Mouse (Mus musculus) midbrain, embryonic 10.5 days (tissue): ENCODE results near the gene Polr2g. TPM values are rescaled to one million over a fixed set of nuclear protein-coding genes. Genes with fewer than 3 reads are reported as not detected.

Experiments
- DNase-seq: peaks from one replicate; pipeline ENCODE4 v3.0.0-alpha.2; 2017; ENCODE audit warnings: low spot score
- H3K27ac ChIP-seq: fragments of 300-500 bp; sonication (generic); replicated peaks from 2 replicates; pipeline ENCODE4 v1.5.1; 2016; ENCODE audit warnings: mild to moderate bottlenecking
- H3K27me3 ChIP-seq: fragments of 300-500 bp; sonication (generic); 2 replicates; pipeline ENCODE4 v1.6.1; 2016; ENCODE audit warnings: low read depth, mild to moderate bottlenecking; ENCODE audit not compliant: poor library complexity, severe bottlenecking
- H3K36me3 ChIP-seq: fragments of 300-500 bp; sonication (generic); 2 replicates; pipeline ENCODE4 v1.6.1; 2016; ENCODE audit warnings: mild to moderate bottlenecking, moderate library complexity
- H3K4me1 ChIP-seq: fragments of 300-500 bp; sonication (generic); 2 replicates; pipeline ENCODE4 v1.6.1; 2016
- H3K4me3 ChIP-seq: fragments of 300-500 bp; sonication (generic); 2 replicates; pipeline ENCODE4 v1.5.1; 2016; ENCODE audit warnings: mild to moderate bottlenecking, moderate library complexity
- H3K9me3 ChIP-seq: fragments of 300-500 bp; sonication (generic); replicated peaks from 2 replicates; pipeline ENCODE4 v1.6.1; 2016; ENCODE audit warnings: mild to moderate bottlenecking
- WGBS: fragments of 180-500 bp; shearing (Covaris S2); methylation state at CpG from one replicate; pipeline ENCODE4 v1.1.7; 2016; 5-methylcytosine and 5-hydroxymethylcytosine counted together
- polyA plus RNA-seq: library from polyadenylated mRNA; unstranded; fragments of >200 nt; fragmentation: Nextera tagmentation; extraction: Ambion mirVana; gene quantifications from 2 replicates; pipeline ENCODE4 v1.2.1, GENCODE M21; 2016

The Polr2g gene
- polyA plus RNA-seq, 1 experiment from 2014 or later = 176 TPM

DNA sequence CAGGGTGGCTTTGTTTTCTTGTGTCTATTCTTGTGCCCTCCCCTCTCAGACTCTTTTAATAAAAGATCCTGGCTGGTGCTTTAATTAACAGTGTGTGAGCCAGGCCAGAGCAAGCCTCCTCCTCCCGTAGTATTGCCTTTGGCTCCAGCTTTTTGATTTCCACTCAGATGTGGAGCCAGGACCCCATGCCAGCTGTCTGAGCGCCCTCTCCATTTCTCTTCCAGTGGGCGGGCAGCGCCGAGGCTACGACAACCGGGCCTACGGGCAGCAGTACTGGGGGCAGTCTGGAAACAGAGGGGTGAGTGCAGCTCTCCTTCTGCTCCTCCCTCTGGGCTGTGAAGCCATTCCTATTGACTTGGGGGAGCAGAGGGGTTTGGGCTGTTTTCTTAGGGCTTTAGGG lies 32.3 kb upstream of the Polr2g start:
- no peaks in the 10 kb centered on the region for H3K4me1 ChIP-seq
- H3K9me3 ChIP-seq = no peaks in the 10 kb centered on the region
- no peaks in the 10 kb centered on the region for H3K27me3 ChIP-seq
- no peak for DNase-seq
- no peak overlapping the region for H3K4me3 ChIP-seq
- WGBS = 96% methylated on average over 8 of the region's 8 CpGs
- H3K27ac ChIP-seq = no peak overlapping the region
- H3K36me3 ChIP-seq = peaks cover 100% of the 10 kb centered on the region

DNA sequence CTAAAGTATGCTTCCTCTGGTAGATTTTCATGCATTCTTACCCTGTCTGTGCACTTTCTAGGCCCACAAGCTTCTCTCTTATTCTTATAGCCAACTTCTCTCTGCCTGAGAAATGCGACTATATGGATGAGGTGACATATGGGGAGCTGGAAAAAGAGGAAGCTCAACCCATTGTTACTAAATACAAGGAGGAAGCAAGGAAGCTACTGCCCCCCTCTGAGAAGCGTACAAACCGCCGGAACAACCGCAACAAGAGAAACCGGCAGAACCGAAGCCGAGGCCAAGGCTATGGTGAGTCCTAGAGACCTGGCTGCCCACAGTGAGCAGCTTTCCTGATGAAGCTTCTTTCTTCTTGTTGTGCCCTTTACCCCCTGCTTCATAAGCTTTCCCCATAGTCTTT lies 31.3 kb upstream of the Polr2g start, which contains the start of gene AC129217.1:
AC129217.1 (plus strand) TSS at position 114 of the 400 bp plus-strand sequence.
- H3K27me3 ChIP-seq = no peaks in the 10 kb centered on the region
- H3K4me3 ChIP-seq = no peak within 1 kb of the TSS
- H3K9me3 ChIP-seq = no peaks in the 10 kb centered on the region
- H3K4me1 ChIP-seq = no peaks in the 10 kb centered on the region
- no peak for DNase-seq
- H3K27ac ChIP-seq = no peak within 1 kb of the TSS
- 93% methylated on average over 8 of the region's 8 CpGs for WGBS
- peaks cover 100% of the 10 kb centered on the region for H3K36me3 ChIP-seq

DNA sequence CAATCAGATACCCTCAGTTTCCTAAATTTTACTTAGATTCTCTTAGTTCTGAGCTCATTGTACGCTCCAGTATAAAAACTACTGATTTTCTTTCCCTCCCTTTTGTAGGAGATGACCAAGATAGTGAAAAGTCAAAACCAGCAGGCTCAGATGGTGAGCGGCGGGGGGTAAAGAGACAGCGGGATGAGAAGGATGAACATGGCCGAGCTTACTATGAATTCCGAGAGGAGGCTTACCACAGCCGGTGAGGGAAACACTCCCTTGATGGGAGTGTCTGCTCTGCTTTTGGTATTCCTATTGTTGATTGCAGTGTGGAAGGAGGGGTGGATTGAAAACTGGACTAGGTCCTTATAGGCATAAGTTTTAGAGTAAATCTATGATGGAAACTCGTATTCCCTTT lies 24.3 kb upstream of the Polr2g start:
- Histone ChIP-seq H3K4me3 (peak overlapping the region; percentile 100), H3K36me3 (peaks cover 62% of the 10 kb centered on the region), H3K27ac (no peak overlapping the region), H3K27me3 (no peaks in the 10 kb centered on the region), H3K4me1 (peaks cover 32% of the 10 kb centered on the region), H3K9me3 (no peaks in the 10 kb centered on the region)
- DNase-seq = no peak
- WGBS = 79% methylated on average over 8 of the region's 8 CpGs

DNA sequence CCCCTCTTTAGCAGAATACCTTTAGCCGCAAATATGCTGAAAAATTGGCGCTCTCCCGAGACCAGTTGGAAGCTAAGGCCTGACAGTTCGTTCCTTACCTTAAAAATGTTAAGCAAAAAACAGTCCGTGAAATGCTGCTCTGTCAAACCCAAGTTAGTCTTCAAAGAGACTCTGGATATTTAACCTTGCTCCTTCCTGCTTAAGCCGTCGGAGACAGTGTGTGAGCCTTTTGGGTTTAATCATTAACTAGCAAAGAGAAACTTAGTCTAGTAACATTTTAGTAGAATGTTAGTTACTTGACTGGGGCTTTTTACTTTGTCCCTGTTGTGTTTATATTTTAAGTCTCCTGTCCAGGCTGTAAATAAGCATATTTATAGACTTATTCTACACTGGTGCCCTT lies 22.8 kb upstream of the Polr2g start:
- Histone ChIP-seq H3K4me1 (peaks cover 46% of the 10 kb centered on the region), H3K27me3 (no peaks in the 10 kb centered on the region), H3K4me3 (peak overlapping the region; percentile 100), H3K27ac (peak overlapping the region; percentile 98), H3K9me3 (no peaks in the 10 kb centered on the region), H3K36me3 (peaks cover 58% of the 10 kb centered on the region)
- no peak for DNase-seq
- WGBS = 5% methylated on average over 7 of the region's 7 CpGs

DNA sequence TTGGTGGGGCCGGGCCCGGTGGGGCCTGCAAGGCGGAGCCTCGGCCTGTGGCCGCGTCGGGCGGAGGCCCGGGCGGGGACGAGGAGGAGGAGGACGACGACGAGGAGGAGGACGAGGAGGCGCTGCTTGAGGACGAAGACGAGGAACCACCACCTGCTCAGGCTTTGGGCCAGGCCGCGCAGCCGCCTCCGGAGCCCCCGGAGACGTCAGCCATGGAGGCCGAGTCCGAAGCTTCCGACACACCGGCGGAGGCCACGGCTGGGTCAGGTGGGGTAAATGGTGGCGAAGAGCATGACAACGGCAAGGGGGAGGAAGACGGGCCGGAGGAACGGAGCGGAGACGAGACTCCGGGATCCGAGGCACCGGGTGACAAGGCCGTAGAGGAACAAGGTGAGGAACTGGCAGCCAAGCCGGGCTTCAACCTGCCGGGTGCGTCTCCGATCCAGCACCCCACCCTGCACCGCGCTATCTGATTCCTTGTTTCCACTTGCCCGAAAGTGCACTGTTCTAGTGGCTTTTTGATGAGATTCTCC lies 22.1 kb upstream of the Polr2g start:
- Histone ChIP-seq H3K4me1 (peaks cover 46% of the 10 kb centered on the region), H3K27me3 (no peaks in the 10 kb centered on the region), H3K36me3 (peaks cover 58% of the 10 kb centered on the region), H3K4me3 (peak overlapping the region; percentile 100), H3K9me3 (no peaks in the 10 kb centered on the region), H3K27ac (peak overlapping the region; percentile 98)
- WGBS = under 1% methylated on average over 48 of the region's 48 CpGs
- no peak for DNase-seq

DNA sequence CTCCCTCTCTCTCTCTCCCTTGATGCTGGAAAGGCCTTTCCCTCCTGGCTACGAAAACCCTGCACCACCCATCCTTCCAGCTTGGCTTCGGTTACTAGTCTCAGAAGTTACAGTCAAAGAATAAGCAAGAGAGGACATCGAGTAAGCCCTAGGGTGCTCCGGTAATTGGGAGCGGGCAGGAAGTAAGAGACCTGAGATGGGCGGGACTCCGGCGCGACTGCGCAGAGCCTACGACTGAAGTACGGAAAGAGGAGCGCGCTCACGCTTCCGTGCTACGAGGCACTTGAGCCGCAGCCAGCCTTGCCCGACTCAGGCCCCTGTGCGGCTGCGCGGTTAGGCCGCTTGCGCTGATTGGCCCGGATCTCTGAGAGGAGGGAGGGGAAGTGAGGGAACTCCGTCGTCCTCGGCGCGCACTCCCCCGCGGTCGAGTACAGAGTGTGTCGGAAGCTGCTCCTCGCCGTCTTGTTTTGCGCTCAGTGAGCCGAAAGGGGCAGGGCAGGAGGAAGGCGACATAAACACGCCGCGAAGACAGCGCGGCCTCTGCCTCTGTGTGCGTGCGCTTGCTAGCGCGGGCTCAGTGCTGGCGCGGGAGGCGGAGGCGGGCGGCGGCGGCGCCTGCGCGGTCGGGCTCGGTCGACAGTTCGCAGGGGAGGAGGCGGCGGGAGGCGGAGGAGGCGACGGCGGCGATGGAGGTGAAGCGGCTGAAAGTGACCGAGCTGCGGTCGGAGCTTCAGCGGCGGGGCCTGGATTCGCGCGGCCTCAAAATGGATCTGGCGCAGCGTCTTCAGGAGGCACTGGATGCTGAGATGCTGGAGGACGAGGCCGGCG lies 21.4 kb upstream of the Polr2g start, which contains the start of gene Hnrnpul2:
Hnrnpul2 (plus strand) TSS at position 415 of the 828 bp plus-strand sequence.
- peaks cover 46% of the 10 kb centered on the region for H3K4me1 ChIP-seq
- H3K27ac ChIP-seq = peak within 1 kb of the TSS; percentile 98
- peak within 1 kb of the TSS; percentile 100 for H3K4me3 ChIP-seq
- peak; percentile 97 for DNase-seq
- WGBS = under 1% methylated on average over 83 of the region's 83 CpGs
- H3K36me3 ChIP-seq = peaks cover 58% of the 10 kb centered on the region
- H3K9me3 ChIP-seq = no peaks in the 10 kb centered on the region
- H3K27me3 ChIP-seq = no peaks in the 10 kb centered on the region

DNA sequence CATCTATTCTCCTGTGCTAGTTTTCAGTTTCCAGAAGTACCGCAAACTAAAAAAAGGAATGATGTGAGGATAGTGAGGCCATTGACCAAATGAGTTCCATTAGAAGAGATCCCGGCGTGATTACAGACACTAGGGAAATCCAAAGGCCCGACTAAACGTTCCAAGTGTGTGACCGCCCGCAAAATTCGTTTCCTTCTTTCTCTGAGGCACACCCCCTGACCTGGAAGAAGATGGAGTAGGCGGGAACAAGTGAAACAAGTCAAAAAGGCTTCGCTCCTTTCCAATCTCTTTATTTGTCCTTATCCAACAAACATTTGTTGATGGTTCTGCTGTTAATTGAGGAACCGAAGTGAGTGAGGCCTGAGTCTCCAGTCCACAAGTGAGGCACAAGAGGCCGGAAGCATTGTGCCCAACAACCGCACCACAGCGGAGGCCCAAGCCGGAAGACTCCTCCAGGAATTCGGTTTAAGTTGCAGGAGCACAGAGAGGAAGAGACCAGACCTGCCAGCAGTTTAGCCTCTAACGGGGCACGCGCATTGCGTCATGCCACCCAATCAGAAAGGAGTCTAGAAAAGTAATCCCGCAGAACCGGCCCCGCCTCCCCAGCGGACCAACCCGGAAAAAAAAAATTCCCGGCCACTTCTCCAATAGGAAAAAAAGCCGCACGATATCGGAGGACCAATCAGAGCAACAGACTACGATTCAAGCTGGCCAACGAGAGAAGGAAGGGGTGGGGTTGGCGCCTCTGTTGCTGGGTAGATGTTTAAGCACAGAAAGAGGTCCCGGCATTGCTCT lies 20.6 kb upstream of the Polr2g start, which contains the start of gene Ttc9c:
Ttc9c (minus strand) TSS at position 533 of the 795 bp plus-strand sequence.
- peak within 1 kb of the TSS; percentile 100 for H3K4me3 ChIP-seq
- H3K9me3 ChIP-seq = no peaks in the 10 kb centered on the region
- WGBS = under 1% methylated on average over 33 of the region's 33 CpGs
- peaks cover 46% of the 10 kb centered on the region for H3K4me1 ChIP-seq
- peak within 1 kb of the TSS; percentile 98 for H3K27ac ChIP-seq
- peaks cover 58% of the 10 kb centered on the region for H3K36me3 ChIP-seq
- no peaks in the 10 kb centered on the region for H3K27me3 ChIP-seq
- peak; percentile 97 for DNase-seq

DNA sequence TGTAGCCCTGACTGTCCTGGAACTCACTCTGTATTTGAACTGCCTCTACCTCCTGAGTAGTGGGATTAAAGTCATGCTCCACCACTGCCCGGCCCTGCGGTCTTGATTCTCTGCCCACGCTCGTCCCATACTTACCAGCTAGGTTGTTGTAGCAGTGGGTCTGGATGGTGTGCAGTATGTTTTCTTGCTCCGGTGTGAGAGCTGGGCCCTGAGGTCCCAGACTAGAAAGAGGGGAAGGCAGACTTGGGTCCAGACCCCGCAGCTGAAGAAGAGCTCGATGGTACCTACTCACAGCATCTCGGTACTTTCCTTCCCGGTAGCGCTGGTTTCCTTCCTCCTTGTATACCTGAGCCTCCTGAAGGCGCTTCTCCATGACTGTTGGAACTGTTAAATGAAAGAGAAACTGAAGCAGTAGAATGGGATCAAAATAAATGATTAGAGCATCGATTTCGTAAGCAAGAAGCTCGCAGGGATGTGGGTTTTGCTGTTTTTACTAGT lies 20.0 kb upstream of the Polr2g start:
- Histone ChIP-seq H3K4me1 (peaks cover 45% of the 10 kb centered on the region), H3K4me3 (peak overlapping the region; percentile 100), H3K27me3 (no peaks in the 10 kb centered on the region), H3K9me3 (no peaks in the 10 kb centered on the region), H3K36me3 (peaks cover 58% of the 10 kb centered on the region), H3K27ac (peak overlapping the region; percentile 98)
- WGBS = 38% methylated on average over 14 of the region's 14 CpGs
- DNase-seq = no peak

DNA sequence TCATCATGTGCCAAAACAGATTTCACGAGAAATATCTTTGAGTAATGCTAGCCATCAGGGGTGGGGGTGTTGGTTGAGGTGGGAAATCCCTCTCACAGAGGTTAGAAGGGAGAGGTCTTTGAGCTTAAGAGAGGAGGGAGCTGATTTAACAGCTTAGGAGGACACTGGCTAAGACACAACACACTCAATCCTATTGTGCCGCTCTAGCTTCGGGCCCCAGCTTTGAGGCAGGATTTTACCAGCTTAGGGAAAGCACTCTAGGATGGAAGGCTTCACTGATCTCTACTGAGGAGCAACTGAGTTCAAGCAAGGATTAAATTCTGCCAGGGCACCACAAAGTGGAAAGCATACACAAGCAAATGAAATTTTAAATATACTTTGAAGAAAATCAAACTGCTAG lies 18.6 kb upstream of the Polr2g start:
- Histone ChIP-seq H3K4me3 (peak overlapping the region; percentile 100), H3K27me3 (no peaks in the 10 kb centered on the region), H3K9me3 (no peaks in the 10 kb centered on the region), H3K36me3 (peaks cover 58% of the 10 kb centered on the region), H3K4me1 (peaks cover 31% of the 10 kb centered on the region), H3K27ac (no peak overlapping the region)
- no peak for DNase-seq
- 49% methylated on average over 3 of the region's 3 CpGs for WGBS

DNA sequence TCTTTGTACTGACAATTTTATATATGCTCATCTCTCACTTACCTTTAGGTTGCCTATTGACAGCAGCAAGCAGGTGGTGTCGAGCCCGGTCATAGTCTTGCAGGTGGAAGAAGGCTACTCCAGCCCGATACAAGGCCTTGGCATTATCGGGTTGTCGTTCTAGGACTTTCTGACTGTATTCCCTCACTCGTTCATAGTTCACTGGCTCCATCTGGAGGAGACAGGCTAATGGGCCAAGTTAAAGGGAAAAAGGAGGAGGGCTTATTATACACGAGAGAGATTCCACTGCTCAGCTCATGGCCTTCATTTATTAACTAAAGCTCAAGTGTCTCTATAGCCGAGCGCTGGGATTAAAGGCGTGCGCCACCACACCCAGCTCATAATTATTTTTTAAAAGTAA lies 17.4 kb upstream of the Polr2g start:
- H3K36me3 ChIP-seq = peaks cover 66% of the 10 kb centered on the region
- H3K27ac ChIP-seq = no peak overlapping the region
- DNase-seq = no peak
- H3K9me3 ChIP-seq = no peaks in the 10 kb centered on the region
- peaks cover 22% of the 10 kb centered on the region for H3K4me1 ChIP-seq
- no peak overlapping the region for H3K4me3 ChIP-seq
- H3K27me3 ChIP-seq = no peaks in the 10 kb centered on the region
- WGBS = 87% methylated on average over 11 of the region's 11 CpGs

DNA sequence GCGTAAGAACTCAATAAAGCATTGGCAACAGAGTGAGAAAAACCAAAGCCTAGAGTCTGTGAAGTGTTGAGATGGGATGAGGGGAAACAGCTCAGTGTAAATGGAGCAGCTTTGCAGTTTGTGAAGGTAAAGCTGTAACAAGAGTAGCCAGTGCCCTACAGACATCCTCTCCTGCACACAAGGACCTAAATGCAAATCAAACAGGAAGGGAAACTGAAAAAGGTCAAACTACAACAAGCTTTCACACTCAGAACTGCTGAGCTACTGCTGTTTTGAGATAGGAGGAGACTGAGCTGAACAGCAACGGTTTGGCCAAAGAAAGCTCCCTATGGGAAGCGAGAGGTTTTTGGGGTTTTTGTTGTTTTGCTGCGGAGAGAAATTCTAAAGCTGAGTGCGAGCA lies 8.4 kb upstream of the Polr2g start:
- WGBS = 93% methylated on average over 5 of the region's 5 CpGs
- peaks cover 18% of the 10 kb centered on the region for H3K4me1 ChIP-seq
- H3K9me3 ChIP-seq = no peaks in the 10 kb centered on the region
- H3K4me3 ChIP-seq = no peak overlapping the region
- peaks cover 85% of the 10 kb centered on the region for H3K36me3 ChIP-seq
- no peak for DNase-seq
- H3K27ac ChIP-seq = no peak overlapping the region
- H3K27me3 ChIP-seq = no peaks in the 10 kb centered on the region

DNA sequence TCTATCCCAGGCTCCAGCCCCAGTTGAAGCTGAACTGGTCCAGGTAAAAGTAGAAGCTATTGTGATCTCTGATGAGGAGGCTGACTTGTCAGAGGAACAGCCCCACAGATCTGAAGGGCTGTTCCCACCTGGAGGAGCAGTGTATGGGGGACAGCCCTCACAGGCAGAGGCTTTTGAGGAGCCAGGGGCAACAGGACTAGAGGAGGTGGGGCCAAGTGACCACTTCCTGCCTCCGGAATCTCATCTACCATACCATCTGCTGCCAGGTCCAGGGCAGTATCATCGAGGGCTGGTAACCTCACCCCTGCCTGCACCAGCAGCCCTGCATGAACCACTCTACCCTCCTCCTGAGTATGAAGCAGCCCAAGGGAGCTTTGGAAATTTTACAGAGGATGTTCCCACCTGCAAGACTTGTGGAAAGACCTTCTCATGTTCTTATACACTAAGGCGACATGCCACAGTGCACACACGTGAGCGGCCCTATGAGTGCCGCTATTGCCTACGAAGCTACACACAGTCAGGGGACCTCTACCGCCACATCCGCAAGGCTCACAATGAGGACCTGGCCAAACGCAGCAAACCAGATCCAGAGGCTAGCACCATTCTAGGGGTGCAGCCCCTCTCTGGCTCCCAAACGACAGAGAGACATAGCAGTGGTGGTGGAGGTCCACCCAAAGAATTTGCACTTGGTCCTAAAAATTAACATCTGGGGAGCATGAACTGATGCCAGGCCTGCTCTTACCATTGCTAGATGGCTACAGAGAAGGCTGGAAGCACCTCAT lies 5.7 kb upstream of the Polr2g start:
- Histone ChIP-seq H3K27me3 (no peaks in the 10 kb centered on the region), H3K27ac (no peak overlapping the region), H3K4me3 (peak overlapping the region; percentile 5; the same call in 1 of the 2 replicates), H3K36me3 (peaks cover 58% of the 10 kb centered on the region), H3K9me3 (no peaks in the 10 kb centered on the region), H3K4me1 (peaks cover 22% of the 10 kb centered on the region)
- 89% methylated on average over 11 of the region's 11 CpGs for WGBS
- DNase-seq = no peak
